Mouse (Mus musculus) gastrocnemius, postnatal 4 days (tissue): ENCODE results near the gene BC030499. TPM values are rescaled to one million over a fixed set of nuclear protein-coding genes. Genes with fewer than 3 reads are reported as not detected.

Experiments used
- DNase-seq, 2 experiments: peaks; one replicate each; pipeline ENCODE4 v3.0.0; 2021 to 2022; ENCODE audit warnings: low spot score in 2 of 2, mixed read lengths in 2 of 2
- total RNA-seq, 2 experiments: library from RNA; stranded (reverse); gene quantifications; 2 replicates each; pipeline ENCODE4 v1.2.3; 2021

The BC030499 gene
- total RNA-seq, 2 experiments from 2014 or later, result 0.47 to 1.3 TPM

GRCm38 (mm10) chr11:78301357-78302084 is 10.9 kb downstream of the BC030499 start, which contains the start of gene Spag5:
Gene Spag5 (plus strand): TSS chr11:78301529.
- DNase-seq, result peak; percentile 76 to 87

- no peak for DNase-seq
Observed at GRCm38 (mm10) chr11:78305272-78305671, 14.6 kb downstream of the BC030499 start.

GRCm38 (mm10) chr11:78310861-78311511 is 20.3 kb downstream of the BC030499 start:
- DNase-seq, result no peak

- DNase-seq, result no peak
Observed at GRCm38 (mm10) chr11:78313662-78314061, 23.0 kb downstream of the BC030499 start.

GRCm38 (mm10) chr11:78318411-78318810 is 27.8 kb downstream of the BC030499 start:
- DNase-seq, result no peak

GRCm38 (mm10) chr11:78322076-78322831 is 31.6 kb downstream of the BC030499 start:
- no peak for DNase-seq

- peak in 1 of 2 experiments; percentile 37 for DNase-seq
Observed at GRCm38 (mm10) chr11:78322860-78323259, 32.2 kb downstream of the BC030499 start, which contains the start of gene Aldoc. Gene Aldoc (plus strand): TSS chr11:78322968.

- DNase-seq, result no peak
Observed at GRCm38 (mm10) chr11:78324000-78324785, 33.6 kb downstream of the BC030499 start.

GRCm38 (mm10) chr11:78324965-78325364 is 34.3 kb downstream of the BC030499 start:
- DNase-seq, result no peak

- DNase-seq, result no peak
Observed at GRCm38 (mm10) chr11:78327215-78327614, 36.6 kb downstream of the BC030499 start.

- DNase-seq, result peak; percentile 91 to 97
Observed at GRCm38 (mm10) chr11:78327634-78328511, 37.2 kb downstream of the BC030499 start, which contains the start of gene Pigs. Gene Pigs (plus strand): TSS chr11:78328415.

- DNase-seq, result peak in 1 of 2 experiments; percentile 40
Observed at GRCm38 (mm10) chr11:78328512-78329056, 37.9 kb downstream of the BC030499 start.

GRCm38 (mm10) chr11:78332676-78333075 is 42.0 kb downstream of the BC030499 start:
- DNase-seq, result no peak

- DNase-seq, result no peak
Observed at GRCm38 (mm10) chr11:78333992-78334391, 43.4 kb downstream of the BC030499 start.

GRCm38 (mm10) chr11:78337040-78337439 is 46.4 kb downstream of the BC030499 start:
- DNase-seq, result no peak

- DNase-seq, result no peak
Observed at GRCm38 (mm10) chr11:78341702-78342101, 51.1 kb downstream of the BC030499 start.

- peak; percentile 68 to 78 for DNase-seq
Observed at GRCm38 (mm10) chr11:78343381-78344327, 53.0 kb downstream of the BC030499 start, which contains the start of gene Unc119. Gene Unc119 (plus strand): TSS chr11:78343482.

- DNase-seq, result no peak
Observed at GRCm38 (mm10) chr11:78344328-78344889, 53.8 kb downstream of the BC030499 start.
